Mouse (Mus musculus) spleen, adult 2 months (tissue): Measurements from ENCODE around the gene C2.

Experiments used
- CTCF ChIP-seq: fragments of 200-500 bp; IDR thresholded peaks from 2 replicates; pipeline ENCODE4 v1.5.1; 2011; ENCODE audit warnings: mild to moderate bottlenecking, inconsistent platforms; ENCODE audit not compliant: insufficient read depth, insufficient read length, insufficient replicate concordance; ENCODE audit errors: extremely low read depth
- POLR2A ChIP-seq: fragments of 200-500 bp; IDR thresholded peaks from 2 replicates; pipeline ENCODE4 v1.6.1; 2011; ENCODE audit warnings: low read depth, low read length, inconsistent platforms

DNA sequence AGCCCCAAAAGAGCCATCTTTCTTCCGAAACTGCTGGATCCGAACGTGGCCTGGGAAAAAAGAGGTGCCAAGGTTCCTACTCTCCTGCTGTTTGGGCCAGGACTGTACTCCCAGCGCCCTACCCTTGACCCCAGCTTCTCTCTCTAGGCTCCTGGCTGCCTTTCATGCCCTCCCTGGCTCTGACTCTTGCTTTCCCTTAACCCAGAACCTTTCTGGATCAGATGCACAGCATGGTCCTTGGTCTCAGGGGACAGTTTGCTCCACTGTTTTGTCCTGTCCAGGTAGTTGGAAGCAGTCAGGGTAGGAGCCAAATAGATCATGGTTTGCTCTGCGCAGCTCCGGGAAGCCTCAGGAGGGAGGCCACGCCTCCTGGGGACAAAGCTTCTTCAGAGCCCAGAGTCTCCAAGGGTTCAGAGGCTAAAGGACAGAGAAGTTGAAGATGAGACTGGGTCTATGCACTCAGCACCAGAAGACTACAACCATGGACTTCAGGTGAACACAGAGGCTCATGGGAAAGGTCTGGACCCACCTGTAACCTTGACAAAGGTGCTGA lies 83.2 kb downstream of the C2 start:
- TF ChIP-seq CTCF (no peak), POLR2A (no peak)
